Mouse (Mus musculus) kidney, adult 2 months (tissue): Measurements from ENCODE around the gene Slc35g3.

Source experiments
- CTCF ChIP-seq: fragments of 200-500 bp; conservative IDR thresholded peaks from 2 replicates; pipeline ENCODE4 v1.5.1; 2011; ENCODE audit warnings: low read depth, mild to moderate bottlenecking, control low read depth, low read length, moderate library complexity, mixed read lengths; ENCODE audit not compliant: insufficient read depth, insufficient read length
- POLR2A ChIP-seq: fragments of 200-500 bp; IDR thresholded peaks from one replicate; pipeline ENCODE4 v1.6.1; 2011; ENCODE audit warnings: low read depth, low read length, control low read depth

DNA sequence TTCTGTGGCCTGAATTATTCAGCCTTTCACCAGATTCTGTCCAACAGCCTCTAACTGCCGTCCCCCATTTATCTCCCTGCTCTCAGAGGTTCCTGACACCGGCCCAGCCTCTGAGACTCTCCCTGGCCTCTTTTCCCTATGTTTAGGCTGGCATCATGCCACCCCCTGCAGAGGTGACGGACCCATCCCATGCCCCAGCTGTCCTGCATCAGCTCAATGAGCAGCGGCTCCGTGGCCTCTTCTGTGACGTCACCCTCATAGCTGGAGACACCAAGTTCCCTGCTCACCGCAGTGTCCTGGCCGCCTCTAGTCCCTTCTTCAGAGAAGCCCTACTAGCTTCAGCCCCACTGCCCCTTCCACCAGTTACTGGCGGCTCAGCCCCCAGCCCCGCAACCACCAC is 13.9 kb upstream of the Slc35g3 start:
- TF ChIP-seq CTCF, result no peak
- no peak for TF ChIP-seq POLR2A
